Mouse (Mus musculus) hematopoietic stem cell, adult 5-6 weeks (primary cell): ENCODE measurements around the gene Usp6nl. TPM values are rescaled to one million over a fixed set of nuclear protein-coding genes. Genes with fewer than 3 reads are reported as not detected.

Source experiments
- ATAC-seq, 2 experiments: fragments of 125-278 bp in 1 of 2; replicated peaks in 1 of 2; 2 replicates each; pipeline ENCODE4 v1.8.0; 2016 to 2017; ENCODE audit warnings: inconsistent platforms in 2 of 2, mild to moderate bottlenecking in 2 of 2, moderate number of reproducible peaks in 2 of 2, low read depth in 1 of 2, moderate TSS enrichment in 1 of 2; ENCODE audit not compliant: low FRiP score in 2 of 2, poor library complexity in 2 of 2, severe bottlenecking in 2 of 2, insufficient read depth in 1 of 2, low TSS enrichment in 1 of 2
- total RNA-seq: library from RNA; stranded (forward); fragments of 172-1452, 232-1000 nt; gene quantifications from 2 replicates; pipeline ENCODE4 v1.2.3, GENCODE M21; 2017

Gene Usp6nl
- total RNA-seq, 1 experiment from 2014 or later: 34.9 TPM

DNA sequence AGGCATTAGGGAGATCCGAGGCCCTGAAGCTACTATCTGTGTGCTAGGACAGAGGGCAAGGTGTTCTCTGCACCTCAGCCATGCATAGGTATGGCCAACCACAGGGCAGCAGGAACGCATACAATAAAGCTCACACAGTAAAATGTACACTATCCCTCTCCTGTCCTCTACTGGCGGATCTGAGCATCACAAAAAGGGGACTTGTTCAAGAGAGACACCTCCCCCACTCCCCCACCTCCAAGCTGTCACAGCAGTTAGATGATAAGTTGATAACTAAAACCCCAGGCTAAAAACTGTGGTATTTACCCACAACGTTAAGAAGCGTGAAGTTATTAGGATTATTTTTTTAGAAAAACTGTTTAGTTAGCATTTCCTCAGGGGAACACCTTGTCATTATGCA lies 151.4 kb downstream of the Usp6nl start:
- no peak for ATAC-seq

DNA sequence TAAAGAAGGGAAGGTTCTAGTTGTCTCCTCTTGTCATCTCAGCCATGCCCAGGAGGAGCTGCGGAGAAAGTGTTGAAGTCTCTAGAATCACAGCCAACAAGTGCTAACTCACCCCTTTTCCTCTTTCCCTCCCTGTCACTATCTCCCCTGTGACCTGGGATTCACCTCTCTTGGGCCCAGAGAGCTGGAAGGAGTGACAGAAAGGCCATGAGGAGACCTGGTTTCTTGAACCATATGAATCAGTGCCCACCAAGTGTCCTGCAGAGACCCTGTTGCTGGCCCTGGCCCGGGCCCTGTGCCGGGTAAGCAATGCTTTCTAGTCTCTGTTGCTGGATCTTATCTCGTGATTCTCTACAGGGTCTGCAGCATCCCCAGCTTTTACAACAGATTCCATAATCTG lies 155.4 kb downstream of the Usp6nl start:
- no peak for ATAC-seq

DNA sequence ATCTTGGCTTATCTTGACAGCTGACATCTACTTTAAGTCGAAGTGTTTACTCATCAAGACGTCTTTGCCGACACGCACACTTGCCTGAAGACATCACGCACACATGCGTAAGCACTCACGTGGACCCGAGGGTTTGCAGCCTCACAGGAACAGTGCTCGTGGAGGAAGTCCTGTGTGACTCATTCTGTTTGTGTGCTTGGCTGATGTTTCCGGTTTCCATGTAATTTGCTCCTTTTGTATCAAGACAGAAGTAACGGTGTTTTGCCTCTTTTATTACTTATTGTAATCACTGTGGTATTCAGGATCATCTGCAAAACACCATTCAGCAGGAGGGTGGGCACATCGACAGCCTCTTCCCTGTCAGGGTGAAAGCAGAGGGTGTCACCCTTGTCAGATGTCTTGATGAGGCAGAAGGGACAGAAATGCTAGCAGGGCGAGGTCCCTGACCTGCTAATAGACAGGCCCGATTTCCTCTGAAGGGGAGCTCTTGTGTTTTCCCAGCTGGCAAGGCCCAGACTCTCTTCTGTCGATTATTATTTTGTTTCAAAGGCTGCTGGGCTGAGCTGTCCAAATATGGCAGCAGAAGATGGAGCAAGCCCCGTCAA lies 156.0 kb downstream of the Usp6nl start:
- peak; percentile 80 to 91 for ATAC-seq

DNA sequence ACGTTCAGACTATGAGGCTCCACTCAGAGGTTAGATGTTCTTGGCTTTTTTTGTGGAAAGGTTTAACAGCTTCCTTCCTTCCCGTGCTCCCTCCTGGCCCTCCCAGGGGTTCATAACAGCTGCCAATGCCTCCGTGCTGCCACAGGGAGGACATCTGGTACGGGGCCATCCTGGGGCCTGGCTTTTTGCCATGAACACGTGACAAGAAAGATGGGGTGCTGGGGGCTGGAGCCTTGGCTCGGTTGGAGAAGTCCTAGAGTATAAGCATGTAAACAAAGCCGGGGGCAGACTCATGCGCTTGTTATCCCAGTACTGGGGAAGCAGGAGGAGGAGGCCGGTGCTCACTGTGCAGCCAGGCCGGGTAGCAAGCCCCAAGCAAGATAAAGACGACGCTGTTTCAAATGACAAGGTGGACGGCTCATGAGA lies 156.5 kb downstream of the Usp6nl start:
- peak; percentile 18 to 25; a peak in 3 of 4 replicates for ATAC-seq

DNA sequence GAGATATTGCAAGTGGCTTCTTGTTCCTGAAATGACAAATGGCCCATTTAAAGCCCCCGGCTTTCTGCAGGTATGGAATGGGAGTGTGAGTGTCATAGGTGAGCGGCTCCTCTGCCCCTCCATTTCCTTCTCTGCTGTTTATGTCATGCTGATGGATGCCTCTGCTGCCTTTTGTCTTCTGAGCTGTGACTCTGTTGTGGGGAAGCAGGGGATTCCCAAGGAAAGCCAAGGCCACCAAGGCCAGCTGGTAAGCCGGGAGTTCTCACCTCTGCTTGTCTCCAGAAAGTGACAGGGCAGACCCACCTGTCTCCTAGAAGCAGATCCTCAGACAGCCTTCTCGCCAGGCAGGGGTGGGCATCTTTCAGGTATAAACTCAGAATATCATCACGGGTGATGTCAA lies 157.2 kb downstream of the Usp6nl start:
- no peak for ATAC-seq

DNA sequence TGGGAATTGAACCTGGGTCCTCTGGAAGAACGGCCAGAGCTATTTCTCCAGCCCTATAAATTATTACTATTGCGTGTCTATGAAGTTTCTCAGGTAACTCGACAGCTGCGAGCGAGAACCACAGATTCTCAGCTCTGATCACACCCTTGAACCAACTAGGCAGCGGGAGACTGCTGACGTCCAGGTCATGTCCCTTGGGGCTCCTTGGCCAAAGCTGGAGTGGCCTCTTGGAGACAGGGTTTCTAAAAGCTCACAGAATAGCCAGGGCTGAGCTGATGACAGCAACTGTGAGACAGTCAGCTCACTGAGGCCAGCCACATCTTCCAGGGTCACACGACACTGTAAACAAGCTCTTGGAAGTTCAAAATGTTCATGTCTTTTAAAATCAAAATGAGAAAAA lies 159.5 kb downstream of the Usp6nl start:
- ATAC-seq: no peak

DNA sequence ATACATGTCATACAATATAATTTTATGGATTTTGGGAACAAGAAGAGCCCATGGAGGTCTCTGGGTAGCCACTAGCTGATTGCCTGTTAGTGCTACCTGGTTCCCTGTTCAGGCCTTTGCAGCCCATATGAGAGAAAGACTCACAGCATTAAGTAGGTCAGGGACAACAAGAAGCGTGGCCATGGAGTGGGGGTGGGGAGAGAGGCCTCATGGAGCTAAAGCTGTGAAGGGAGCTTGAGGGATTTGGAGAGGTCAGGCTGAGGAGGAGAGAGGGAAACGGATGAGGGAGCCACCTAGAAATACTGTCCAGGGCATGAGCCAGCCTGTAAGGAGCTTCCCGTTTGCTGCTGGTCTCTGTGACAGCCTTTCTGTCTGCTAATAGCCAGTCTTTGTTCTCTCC lies 159.9 kb downstream of the Usp6nl start:
- ATAC-seq: no peak

DNA sequence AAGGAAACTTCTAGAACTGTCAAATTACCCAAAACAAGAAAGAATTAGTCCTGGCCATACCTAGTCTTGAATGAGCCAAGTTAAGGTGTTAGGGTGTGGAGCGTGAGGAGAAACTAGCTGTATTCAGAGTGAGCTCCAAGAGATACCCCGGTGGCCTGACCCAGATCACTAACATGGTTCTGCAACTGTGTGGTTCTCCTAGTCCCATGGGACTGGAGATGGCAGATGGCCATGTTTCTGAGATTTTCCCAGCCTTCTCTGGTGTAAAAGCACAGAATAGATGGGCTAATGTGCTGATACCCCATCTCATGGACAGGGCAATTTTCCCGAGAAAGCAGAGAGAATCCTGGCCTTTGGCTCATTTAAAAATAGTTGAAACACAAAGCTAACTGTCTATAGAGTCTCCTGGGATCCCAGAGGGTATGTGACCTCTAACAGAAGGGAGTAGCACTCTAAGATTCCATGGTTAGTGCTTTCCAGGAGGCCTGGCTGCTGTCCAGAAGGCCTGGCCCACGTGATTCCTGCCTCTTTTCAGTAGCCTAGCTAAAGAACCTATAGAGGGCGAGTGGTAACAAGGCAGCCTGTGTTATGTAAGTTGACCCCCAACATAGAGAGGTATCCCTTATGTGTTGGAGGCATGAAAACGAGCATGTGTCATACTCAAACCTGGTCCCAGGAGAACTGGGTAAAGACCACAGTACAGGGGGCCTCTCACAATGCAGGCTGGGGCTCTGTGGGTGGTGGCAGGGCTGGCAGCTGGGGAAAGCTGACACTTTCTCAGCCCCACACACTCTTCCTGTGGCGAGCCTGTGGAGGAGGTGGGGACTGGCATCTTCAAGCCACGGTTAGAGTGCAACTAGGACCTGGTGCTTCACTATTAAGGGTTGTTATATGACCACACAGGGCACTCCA lies 160.9 kb downstream of the Usp6nl start:
- peak; percentile 66 to 77 for ATAC-seq

DNA sequence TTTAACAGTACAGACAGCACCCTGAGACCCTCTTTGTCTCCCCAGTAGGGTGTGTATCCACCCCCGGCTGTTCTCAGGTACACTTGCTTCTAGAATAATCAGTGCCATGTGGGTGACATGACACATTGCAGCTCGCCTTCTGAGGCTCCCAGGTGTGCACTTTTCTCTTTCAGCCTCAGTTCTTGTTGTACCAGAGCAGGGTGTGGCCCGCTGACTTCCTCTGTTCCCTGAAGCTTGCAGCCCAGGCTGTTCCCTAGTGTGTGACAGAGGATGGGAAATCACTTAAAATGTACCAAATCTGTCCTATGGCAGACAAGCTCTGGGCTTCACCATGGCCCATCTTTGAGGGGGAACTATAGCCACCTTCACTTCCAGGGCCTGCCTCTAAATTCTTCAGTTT lies 161.7 kb downstream of the Usp6nl start:
- no peak for ATAC-seq

DNA sequence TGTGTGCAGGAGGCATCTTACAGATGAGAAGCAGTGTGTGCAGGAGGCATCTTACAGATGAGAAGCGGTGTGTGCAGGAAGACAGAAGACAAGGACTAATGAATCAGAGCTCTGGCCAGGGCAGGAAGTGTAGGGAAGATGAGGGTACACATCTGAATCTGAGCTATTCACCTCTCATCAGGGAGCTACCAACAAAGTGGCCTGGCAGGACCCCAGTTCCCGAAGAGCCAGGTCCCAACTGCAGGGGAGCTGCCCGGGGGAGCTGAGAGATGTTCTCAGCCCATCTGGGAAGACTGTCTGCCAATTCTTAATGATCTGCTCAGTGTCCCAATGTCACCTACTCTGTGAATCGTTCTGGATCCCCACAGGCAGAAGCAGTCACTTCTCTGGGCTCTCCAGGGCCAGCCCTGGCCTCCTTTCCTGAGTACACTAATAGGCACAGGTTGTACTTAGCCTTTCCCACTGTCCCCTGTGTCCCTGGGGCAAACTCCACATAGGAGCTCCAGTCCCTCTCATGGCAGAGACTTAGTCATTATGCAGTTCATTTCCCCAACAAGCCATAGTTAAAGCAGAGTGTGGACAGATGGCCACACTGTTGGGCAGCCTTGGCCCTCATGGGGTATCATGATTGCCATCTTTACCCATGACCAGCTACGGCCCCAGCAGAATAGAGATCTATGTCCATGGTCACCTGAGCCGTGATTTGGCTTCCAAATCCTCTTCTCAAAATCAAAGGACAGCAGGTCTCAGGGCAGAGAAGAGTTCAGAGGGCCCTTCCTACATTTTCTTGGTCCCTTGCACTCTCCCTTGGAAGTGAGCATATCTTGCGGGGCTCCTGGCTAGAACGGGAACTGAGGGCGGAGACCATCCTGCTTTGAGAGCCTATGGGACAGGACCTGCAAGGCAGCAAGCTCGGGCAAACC lies 165.4 kb downstream of the Usp6nl start:
- no peak for ATAC-seq

DNA sequence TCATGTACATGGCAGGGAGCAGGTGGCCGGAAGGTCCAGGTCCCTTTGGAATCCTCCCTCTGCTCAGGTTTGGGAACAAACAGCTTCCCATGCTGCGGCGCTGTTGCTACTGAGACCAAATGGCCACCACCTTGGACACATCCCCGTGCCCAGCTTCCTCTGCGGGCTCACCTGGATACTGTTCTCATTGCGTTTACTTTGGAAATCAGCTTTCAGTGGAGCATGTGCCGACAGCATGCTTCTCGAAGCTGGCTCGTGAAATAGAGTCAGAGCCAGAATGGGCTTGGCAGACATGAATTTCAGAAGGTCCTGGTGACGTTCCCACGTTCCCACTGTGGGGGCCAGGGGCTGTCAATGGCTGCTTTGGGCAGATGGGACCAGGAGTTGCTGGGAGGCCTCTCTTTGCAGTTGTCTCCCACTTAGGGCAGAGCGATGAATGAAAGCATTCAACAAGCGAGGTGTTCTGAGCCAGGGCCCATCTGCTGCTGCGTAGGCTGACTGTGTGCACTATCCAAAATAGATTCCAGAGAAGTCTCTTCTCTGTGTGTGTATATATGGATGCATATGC lies 166.1 kb downstream of the Usp6nl start:
- ATAC-seq: no peak

DNA sequence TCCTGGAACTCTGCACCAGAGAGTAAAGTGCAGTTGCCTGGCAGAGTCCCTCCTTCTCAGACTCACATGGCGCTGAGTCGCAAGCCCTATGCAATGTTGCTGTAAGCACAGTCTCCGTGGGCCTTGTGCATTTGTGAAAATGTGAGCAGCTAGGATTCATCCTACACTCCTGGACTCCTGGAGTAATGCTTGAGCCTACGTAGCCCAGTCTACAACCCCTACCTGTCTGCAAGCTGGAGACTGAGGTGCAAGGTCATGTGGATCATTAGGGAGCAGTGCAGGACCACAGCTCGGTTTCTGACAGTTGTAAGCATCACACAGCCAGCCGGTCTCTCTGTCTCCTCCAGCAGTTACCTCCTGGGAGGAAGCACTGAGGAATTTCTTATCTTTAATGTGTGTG lies 167.6 kb downstream of the Usp6nl start:
- no peak for ATAC-seq

DNA sequence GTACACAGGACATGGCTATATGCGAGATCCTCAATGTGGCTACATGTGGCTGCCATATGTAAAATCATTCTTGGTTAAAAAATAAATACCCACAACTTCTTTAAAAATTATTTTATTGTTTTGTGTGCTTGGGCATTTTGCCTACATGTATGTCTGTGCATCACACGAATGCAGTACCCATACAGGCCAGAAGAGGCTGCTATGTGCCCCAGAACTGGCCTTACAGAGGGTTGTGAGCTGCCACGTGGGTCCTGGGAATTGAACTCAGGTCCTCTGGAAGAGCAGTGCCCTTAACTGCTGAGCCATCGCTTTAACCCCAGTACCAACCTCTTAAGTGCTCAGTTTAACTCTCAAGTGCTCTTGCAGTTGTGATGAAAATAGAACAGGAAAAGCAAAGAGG lies 168.4 kb downstream of the Usp6nl start:
- no peak for ATAC-seq

DNA sequence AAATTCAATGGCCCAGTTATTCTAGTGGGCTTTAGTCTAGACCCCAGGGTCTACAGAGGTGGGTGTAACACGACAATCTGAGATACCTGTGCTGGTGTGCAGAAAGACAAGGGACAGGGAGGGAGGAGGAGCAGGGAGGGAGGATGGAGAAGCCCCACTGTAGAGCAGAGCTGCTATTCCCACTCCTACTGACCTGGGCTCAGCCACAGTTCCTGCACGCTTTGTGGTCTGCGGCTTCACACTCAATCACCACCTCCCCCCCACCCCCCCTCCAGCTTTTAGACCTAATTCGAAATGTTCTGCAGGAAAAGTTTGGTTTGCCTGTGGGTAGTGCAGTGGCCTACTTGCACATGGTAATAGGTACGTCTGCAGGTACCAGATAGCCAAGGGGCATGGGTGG lies 171.4 kb downstream of the Usp6nl start:
- ATAC-seq: peak; percentile 62 to 79; a peak in 3 of 4 replicates
